Mouse (Mus musculus) brain, adult 10 weeks (tissue): ENCODE data around the gene Gper1. TPM values are rescaled to one million over a fixed set of nuclear protein-coding genes. Genes with fewer than 3 reads are reported as not detected.

Experiments
- polyA plus RNA-seq: library from polyadenylated mRNA; stranded (reverse); fragments of 350-450 nt; fragmentation: Illumina TruSeq; extraction: RNeasy Lipid Tissue Mini Kit (QIAGEN cat#74804); gene quantifications from one replicate; pipeline ENCODE4 v1.2.3, GENCODE M21; 2015; ENCODE audit warnings: low read depth, low replicate concordance

The Gper1 gene
- polyA plus RNA-seq = 3.6 TPM

GRCm38 (mm10) chr5:139423026-139423865 lies at the start of gene Gper1:
Gper1 (plus strand) TSS chr5:139423151.

DNA sequence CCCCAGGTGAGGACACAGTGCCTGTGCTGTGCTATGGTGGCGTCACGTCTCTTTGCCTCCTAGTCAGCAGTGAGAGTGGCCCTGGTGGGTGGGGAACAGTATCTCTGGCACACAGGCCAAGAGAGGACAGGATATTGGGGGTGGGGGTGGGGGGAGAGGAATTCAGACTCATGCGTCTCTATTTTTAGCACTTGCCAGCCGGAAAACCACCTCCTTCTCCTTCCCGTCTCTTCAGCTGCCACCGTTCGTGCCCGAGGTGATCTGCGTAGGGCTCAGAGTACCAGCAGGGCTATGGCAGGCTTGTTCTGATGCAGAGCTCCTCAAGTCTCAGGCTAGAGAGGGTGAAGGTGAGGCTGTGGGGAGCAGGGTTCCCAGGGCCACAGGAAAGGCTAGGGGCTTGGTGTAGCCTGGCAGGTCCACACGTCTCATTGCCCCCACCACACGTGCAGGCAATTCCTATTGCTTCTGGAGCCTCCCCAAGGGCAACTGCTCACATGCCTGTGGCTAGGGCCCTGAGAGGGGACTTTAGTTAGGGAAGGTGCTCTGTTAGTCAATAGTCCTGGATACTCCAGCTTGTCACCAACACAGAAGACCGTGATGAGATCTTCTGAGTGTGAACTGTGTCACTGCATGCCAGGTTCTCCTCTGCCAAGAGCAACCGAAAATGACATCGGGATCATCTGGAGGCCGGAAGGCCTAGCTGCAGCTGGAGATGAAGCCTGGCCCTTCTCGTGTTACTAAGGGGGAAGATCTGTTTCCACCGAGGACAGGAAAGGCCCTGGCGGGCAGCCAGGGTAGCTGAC lies 45.3 kb upstream of the Gper1 start, which contains the start of gene Gpr146:
TSS of gene Gpr146 (plus strand) at position 230 of the 803 bp plus-strand sequence.

DNA sequence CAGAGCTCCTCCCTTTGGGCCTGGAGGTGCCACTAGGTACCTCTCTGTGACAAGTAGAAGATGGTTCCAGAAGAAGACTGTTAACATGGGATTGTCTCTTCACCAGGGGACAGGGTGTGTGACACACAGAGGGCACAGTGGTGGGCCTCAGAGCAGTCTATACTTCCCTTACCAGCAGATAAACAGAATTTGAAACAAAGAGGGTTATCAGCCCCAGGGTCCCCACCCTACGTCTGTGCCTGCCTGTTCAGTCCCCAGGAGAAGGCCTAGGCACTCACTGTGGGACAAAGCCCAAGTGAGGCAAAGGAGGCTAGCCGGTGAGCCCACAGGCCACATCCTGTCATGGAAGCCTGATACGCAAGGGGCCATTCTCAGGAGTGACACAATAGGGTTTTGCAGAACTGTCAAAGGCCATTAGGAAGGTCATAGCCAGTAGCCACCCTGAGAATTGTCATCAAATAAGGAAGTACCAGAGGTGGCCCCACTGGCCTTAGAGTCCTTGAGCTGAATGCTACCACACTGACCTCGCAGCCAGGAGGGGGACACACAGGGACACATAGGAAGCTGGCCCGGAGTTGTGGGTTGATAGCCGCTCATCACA lies 18.1 kb upstream of the Gper1 start, which contains the start of gene C130050O18Rik:
TSS of gene C130050O18Rik (plus strand) at position 480 of the 601 bp plus-strand sequence.

DNA sequence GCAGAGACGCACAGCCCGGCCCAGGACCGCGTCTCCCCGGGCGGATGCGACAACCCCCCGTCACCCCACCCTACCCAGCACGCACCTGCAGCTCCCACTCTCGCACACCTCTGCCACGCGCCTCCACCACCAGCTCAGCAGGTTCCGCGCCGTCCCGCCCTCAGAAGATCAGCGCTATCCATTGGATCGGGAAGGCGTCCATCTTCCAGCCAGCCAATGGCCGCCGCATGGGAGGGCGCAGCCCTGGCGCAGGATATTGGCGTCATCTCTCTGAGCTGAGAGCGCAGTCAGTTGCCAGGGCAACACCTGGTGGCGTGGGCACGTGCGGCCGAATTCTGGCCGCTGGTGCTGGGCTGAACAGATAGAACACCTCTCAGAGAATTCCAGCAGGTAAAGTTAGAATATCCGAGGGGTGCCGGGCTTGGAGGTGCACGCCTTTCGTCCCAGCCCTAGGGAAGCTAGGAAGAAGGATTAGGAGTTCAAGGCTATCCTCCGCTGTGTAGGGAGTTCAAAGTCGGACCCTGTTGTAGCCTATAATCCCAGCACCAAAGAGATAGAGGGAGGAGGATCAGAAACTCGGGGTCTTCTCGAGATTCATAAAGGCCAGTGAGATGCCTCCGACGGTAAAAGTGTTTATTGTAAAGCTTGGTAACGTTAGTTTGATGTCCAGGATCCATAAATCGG lies 37.6 kb downstream of the Gper1 start, which contains the start of gene 3110082I17Rik:
TSS of gene 3110082I17Rik (minus strand) at position 144 of the 684 bp plus-strand sequence.

Other genes with a start within 250 kb of the Gper1 start
- gene Sun1, start 222.5 kb upstream of the Gper1 start, polyA plus RNA-seq = 73.2 TPM
- gene Get4, start 170.8 kb upstream of the Gper1 start, polyA plus RNA-seq = 77.5 TPM
- 200 TPM for gene Adap1, start 97.5 kb upstream of the Gper1 start, polyA plus RNA-seq
- 72.4 TPM for gene Cox19, start 71.7 kb upstream of the Gper1 start, polyA plus RNA-seq
- not detected for gene Cyp2w1, start 70.5 kb upstream of the Gper1 start, polyA plus RNA-seq
- 12.4 TPM for gene Gpr146, start 45.5 kb upstream of the Gper1 start, polyA plus RNA-seq
- gene C130050O18Rik, start 17.9 kb upstream of the Gper1 start, polyA plus RNA-seq = 0.46 TPM
- gene 3110082I17Rik, start 37.4 kb downstream of the Gper1 start, polyA plus RNA-seq = 13.5 TPM
- 52.5 TPM for gene Zfand2a, start 61.4 kb downstream of the Gper1 start, polyA plus RNA-seq
- gene Uncx, start 120.3 kb downstream of the Gper1 start, polyA plus RNA-seq = not detected